Mouse (Mus musculus) embryonic facial prominence, embryonic 11.5 days (tissue): ENCODE data around the gene Stxbp1. TPM values are rescaled to one million over a fixed set of nuclear protein-coding genes. Genes with fewer than 3 reads are reported as not detected.

Source experiments
- ATAC-seq: fragments of 200-750 bp; cut with Nextera tagmentation; replicated peaks from 2 replicates; pipeline ENCODE4 v1.8.0; 2017; ENCODE audit warnings: low read depth; ENCODE audit not compliant: insufficient number of reproducible peaks, low FRiP score, low TSS enrichment
- DNase-seq: peaks from one replicate; pipeline ENCODE4 v3.0.0-alpha.2; 2015; ENCODE audit warnings: low spot score
- H3K27ac ChIP-seq: fragments of 300-500 bp; sonication (generic); replicated peaks from 2 replicates; pipeline ENCODE4 v1.5.1; 2014; ENCODE audit warnings: mild to moderate bottlenecking, low read depth, low read length, control low read depth
- H3K27me3 ChIP-seq: fragments of 300-500 bp; sonication (generic); 2 replicates; pipeline ENCODE4 v1.6.1; 2014; ENCODE audit warnings: mild to moderate bottlenecking, low read length, moderate library complexity, mixed read lengths; ENCODE audit not compliant: control insufficient read depth, insufficient read depth
- H3K36me3 ChIP-seq: fragments of 300-500 bp; sonication (generic); replicated peaks from 2 replicates; pipeline ENCODE4 v1.6.1; 2014; ENCODE audit warnings: low read depth, mild to moderate bottlenecking, low read length, moderate library complexity, mixed read lengths; ENCODE audit not compliant: control insufficient read depth, insufficient read depth
- H3K4me1 ChIP-seq: fragments of 300-500 bp; sonication (generic); 2 replicates; pipeline ENCODE4 v1.6.1; 2014; ENCODE audit warnings: low read length, mixed read lengths; ENCODE audit not compliant: control insufficient read depth, insufficient read depth
- H3K4me2 ChIP-seq: fragments of 300-500 bp; sonication (generic); 2 replicates; pipeline ENCODE4 v1.6.1; 2014; ENCODE audit warnings: low read depth, mild to moderate bottlenecking, control low read depth, low read length, moderate library complexity
- H3K4me3 ChIP-seq: fragments of 300-500 bp; sonication (generic); 2 replicates; pipeline ENCODE4 v1.5.1; 2014; ENCODE audit warnings: low read depth, low read length, control low read depth
- H3K9ac ChIP-seq: fragments of 300-500 bp; sonication (generic); replicated peaks from 2 replicates; pipeline ENCODE4 v1.6.1; 2014; ENCODE audit warnings: mild to moderate bottlenecking, control low read depth, low read length
- H3K9me3 ChIP-seq: fragments of 300-500 bp; sonication (generic); replicated peaks from 2 replicates; pipeline ENCODE4 v1.6.1; 2016; ENCODE audit warnings: mild to moderate bottlenecking, low read length, inconsistent platforms, mixed read lengths; ENCODE audit not compliant: control insufficient read depth
- WGBS: fragments of 180-500 bp; shearing (Covaris S2); extraction: QIAGEN DNeasy Blood & Tissue Kit; methylation state at CpG from one replicate; pipeline ENCODE4 v1.1.7; 2014; 5-methylcytosine and 5-hydroxymethylcytosine counted together
- polyA plus RNA-seq: library from polyadenylated mRNA; unstranded; fragments of >200 nt; fragmentation: Nextera tagmentation; extraction: Ambion mirVana; gene quantifications from 2 replicates; pipeline ENCODE4 v1.2.1, GENCODE M21; 2014

The Stxbp1 gene
- polyA plus RNA-seq, 1 experiment from 2014 or later, result 22.0 TPM

GRCm38 (mm10) chr2:32841099-32841498, 5.9 kb downstream of the Stxbp1 start:
- Histone ChIP-seq H3K4me3 (no peak overlapping the region), H3K36me3 (no peaks in the 10 kb centered on the region), H3K9ac (no peak overlapping the region), H3K9me3 (no peaks in the 10 kb centered on the region), H3K4me2 (no peak overlapping the region), H3K4me1 (no peaks in the 10 kb centered on the region), H3K27me3 (no peaks in the 10 kb centered on the region), H3K27ac (no peak overlapping the region)
- DNase-seq (no peak), ATAC-seq (no peak)
- WGBS, result 56% methylated on average over 5 of the region's 5 CpGs

DNA sequence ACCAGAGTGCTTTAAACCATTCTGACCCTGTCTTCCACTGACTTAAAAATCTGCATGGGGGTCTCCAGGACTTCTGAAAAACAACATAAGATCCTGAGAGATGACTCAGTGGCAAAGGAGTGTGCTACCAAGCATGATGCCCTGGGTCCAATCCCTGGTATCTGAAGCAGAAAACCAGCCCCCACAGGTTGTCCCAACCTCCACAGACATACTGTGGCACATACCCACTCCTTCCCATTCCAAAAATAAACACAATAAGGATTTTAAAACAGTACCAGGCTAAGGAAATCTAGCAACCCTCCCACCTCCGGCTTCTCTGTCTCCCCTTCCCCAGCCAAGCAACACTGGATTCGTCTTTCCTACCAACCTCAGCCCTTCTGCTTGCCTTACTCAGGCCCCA, 7.8 kb downstream of the Stxbp1 start:
- WGBS, result 74% methylated on average over 2 of the region's 2 CpGs

DNA sequence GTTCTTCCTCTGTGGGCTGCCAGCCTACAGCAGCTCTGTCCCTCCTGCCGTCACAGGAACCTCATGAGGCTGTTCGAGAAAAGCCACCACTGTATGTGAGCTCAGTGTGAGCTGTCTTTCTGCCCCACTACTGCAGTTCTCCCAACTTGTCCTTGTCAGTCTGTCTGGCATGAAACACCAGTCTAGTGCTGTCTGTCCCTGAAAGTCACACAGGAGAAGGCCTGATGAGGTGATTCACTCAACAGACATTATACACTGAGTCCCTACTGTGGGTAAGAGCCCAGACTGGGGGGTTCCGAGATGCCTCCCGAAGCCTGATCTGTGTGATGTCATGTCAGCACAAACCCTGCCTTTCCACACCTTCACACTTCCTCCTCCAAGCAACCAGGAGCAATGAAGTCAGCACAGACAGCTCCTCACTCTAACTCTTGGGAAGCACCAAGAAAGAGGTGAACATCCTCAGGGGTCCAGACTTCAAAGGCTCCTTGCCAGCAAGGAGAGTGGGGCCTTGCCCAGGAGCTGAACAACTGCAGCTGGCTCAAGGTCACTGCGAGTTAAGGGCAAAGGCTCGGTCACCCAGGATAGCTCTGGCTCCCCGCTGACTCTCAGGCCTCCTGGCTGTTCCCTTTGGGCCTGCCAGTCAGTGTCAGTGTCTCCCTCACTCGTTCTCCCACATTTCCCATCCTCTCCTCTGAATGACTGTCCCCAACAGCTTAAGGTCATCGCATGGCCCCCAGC, 8.7 kb downstream of the Stxbp1 start:
- ATAC-seq (no peak), DNase-seq (no peak)
- Histone ChIP-seq H3K4me2 (no peak overlapping the region), H3K9ac (no peak overlapping the region), H3K9me3 (no peaks in the 10 kb centered on the region), H3K36me3 (no peaks in the 10 kb centered on the region), H3K4me1 (no peaks in the 10 kb centered on the region), H3K27me3 (no peaks in the 10 kb centered on the region), H3K27ac (no peak overlapping the region), H3K4me3 (no peak overlapping the region)
- 57% methylated on average over 9 of the region's 9 CpGs for WGBS

More for the DNA sequence above, 7.8 kb downstream of the Stxbp1 start:
- H3K36me3 ChIP-seq, result no peaks in the 10 kb centered on the region
- no peak overlapping the region for H3K27ac ChIP-seq
- no peak for ATAC-seq
- H3K9ac ChIP-seq, result no peak overlapping the region
- H3K27me3 ChIP-seq, result no peaks in the 10 kb centered on the region
- H3K4me2 ChIP-seq, result no peak overlapping the region
- H3K4me1 ChIP-seq, result no peaks in the 10 kb centered on the region
- no peaks in the 10 kb centered on the region for H3K9me3 ChIP-seq
- DNase-seq, result no peak
- no peak overlapping the region for H3K4me3 ChIP-seq

- no peak overlapping the region for H3K9ac ChIP-seq
- no peaks in the 10 kb centered on the region for H3K4me1 ChIP-seq
- no peak overlapping the region for H3K4me3 ChIP-seq
- no peaks in the 10 kb centered on the region for H3K36me3 ChIP-seq
- ATAC-seq (no peak), DNase-seq (no peak)
- H3K4me2 ChIP-seq, result no peak overlapping the region
- no peaks in the 10 kb centered on the region for H3K9me3 ChIP-seq
- H3K27me3 ChIP-seq, result no peaks in the 10 kb centered on the region
- no peak overlapping the region for H3K27ac ChIP-seq
Measured at GRCm38 (mm10) chr2:32835588-32835987, 11.5 kb downstream of the Stxbp1 start.

DNA sequence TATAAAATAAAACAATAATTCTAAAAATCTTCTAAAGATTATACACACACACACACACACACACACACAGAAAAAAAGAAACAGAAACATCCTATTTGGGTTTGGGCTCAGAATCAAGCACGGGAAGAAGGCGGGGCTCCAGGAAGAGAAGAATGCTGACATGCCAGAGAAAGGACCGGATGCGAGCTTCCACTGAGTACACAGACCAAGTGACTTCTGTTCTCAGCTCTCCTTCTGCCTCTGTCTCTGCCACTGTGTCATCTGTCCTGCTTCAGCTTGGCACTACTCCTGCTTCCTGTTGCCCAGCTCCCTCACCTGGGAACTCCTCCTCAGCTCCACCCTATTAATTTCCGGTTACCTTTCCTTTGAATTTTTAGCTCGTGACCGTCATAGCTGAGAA, 12.5 kb downstream of the Stxbp1 start:
- no peak for ATAC-seq
- Histone ChIP-seq H3K4me2 (no peak overlapping the region), H3K4me3 (no peak overlapping the region), H3K9ac (no peak overlapping the region), H3K9me3 (no peaks in the 10 kb centered on the region), H3K36me3 (no peaks in the 10 kb centered on the region), H3K27me3 (no peaks in the 10 kb centered on the region), H3K27ac (no peak overlapping the region), H3K4me1 (no peaks in the 10 kb centered on the region)
- WGBS, result 57% methylated on average over 7 of the region's 7 CpGs
- DNase-seq, result no peak

GRCm38 (mm10) chr2:32828979-32829676, 17.9 kb downstream of the Stxbp1 start:
- DNase-seq, result no peak
- no peak overlapping the region for H3K4me2 ChIP-seq
- peaks cover 4% of the 10 kb centered on the region; the same call in 1 of the 2 replicates for H3K4me1 ChIP-seq
- H3K27me3 ChIP-seq, result no peaks in the 10 kb centered on the region
- no peak overlapping the region for H3K9ac ChIP-seq
- H3K27ac ChIP-seq, result no peak overlapping the region
- no peaks in the 10 kb centered on the region for H3K9me3 ChIP-seq
- no peaks in the 10 kb centered on the region for H3K36me3 ChIP-seq
- 78% methylated on average over 11 of the region's 11 CpGs for WGBS
- ATAC-seq, result no peak
- H3K4me3 ChIP-seq, result no peak overlapping the region

- H3K27ac ChIP-seq, result no peak overlapping the region
- H3K4me3 ChIP-seq, result no peak overlapping the region
- ATAC-seq, result no peak
- WGBS, result 88% methylated on average over 6 of the region's 6 CpGs
- H3K9me3 ChIP-seq, result no peaks in the 10 kb centered on the region
- no peak overlapping the region for H3K4me2 ChIP-seq
- no peaks in the 10 kb centered on the region for H3K27me3 ChIP-seq
- no peak for DNase-seq
- H3K9ac ChIP-seq, result no peak overlapping the region
- no peaks in the 10 kb centered on the region for H3K36me3 ChIP-seq
- H3K4me1 ChIP-seq, result peaks cover 4% of the 10 kb centered on the region
Measured at GRCm38 (mm10) chr2:32825796-32826195, 21.2 kb downstream of the Stxbp1 start.

DNA sequence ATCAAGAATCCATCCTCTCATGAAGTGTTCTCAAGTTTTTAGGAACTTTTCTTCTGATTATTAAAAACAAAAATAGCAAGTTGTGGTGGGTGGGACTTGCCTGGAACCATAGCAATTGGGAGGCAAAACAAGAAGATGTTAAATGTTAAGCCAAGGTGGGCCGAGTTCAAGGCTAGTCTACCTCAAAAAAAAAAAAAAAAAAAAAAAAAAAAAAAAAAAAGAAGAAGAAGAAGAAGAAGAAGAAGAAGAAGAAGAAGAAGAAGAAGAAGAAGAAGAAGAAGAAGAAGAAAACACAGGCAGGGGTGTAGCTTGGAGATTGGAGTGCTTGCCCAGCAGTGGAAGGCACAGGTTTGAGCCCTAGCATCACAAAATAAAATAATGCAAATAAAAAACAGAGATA, 22.3 kb downstream of the Stxbp1 start:
- no peak for DNase-seq
- no peaks in the 10 kb centered on the region for H3K36me3 ChIP-seq
- H3K27ac ChIP-seq, result no peak overlapping the region
- H3K4me2 ChIP-seq, result no peak overlapping the region
- no peak overlapping the region for H3K9ac ChIP-seq
- H3K27me3 ChIP-seq, result no peaks in the 10 kb centered on the region
- H3K4me3 ChIP-seq, result no peak overlapping the region
- peaks cover 4% of the 10 kb centered on the region for H3K4me1 ChIP-seq
- ATAC-seq, result no peak
- no peaks in the 10 kb centered on the region for H3K9me3 ChIP-seq
- WGBS, result 88% methylated on average over 1 of the region's 1 CpGs
